Mouse (Mus musculus) urinary bladder, postnatal 4 days (tissue): Measurements from ENCODE around the gene Ccl9.
"Not testable (repeated sequence)": the region's sequence is repeated elsewhere in the genome, so short reads cannot be mapped to it uniquely, and the experiment has no call there.

Experiments
- DNase-seq, 2 experiments: peaks; one replicate each; pipeline ENCODE4 v3.0.0; 2021 to 2022; ENCODE audit warnings: low spot score in 2 of 2

Ccl9 gene

DNA sequence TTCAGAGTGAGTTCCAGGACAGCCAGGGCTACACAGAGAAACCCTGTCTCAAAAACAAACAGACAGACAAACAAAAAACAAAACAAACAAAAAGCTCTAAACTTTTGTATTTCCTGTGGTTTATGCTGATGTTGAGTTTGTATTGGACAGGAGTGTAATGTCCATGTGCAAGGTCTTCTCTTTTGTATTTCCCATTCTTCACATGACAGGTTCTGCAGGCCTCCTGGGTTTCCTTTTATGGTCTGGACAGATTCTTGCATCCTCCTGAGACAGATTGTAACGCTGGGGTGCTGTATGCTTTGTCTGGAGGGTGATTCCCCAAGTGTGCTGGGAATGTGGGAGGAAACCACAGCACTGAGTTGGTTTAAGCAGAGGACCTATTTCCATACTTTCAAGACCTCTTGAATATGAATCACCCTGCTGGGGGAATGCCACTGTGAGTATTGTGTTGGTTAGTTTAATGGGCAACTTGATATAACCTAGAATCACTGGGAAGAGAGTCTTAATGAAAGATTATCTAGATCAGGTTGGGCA, 2.3 kb upstream of the Ccl9 start:
- no peak for DNase-seq

DNA sequence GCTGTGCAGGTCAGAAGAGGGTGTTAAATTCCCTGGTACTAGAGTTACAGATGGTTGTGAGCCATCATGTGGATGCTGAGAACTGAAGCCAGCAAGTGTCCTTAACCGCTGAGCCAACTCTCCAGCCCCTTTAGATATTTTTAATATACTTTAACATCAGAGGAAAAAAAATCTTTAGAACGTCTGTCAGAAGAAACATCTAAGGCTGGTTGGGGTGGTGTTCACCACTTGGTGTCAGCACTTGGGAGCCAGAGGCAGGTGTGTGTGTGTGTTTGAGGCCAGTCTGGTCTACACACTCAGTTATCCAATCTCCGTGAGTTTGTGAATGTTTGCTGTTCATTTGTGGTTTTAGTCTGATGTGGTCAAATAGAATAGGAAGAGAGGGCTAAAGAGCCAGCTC, 563 bp upstream of the Ccl9 start:
- no peak for DNase-seq

DNA sequence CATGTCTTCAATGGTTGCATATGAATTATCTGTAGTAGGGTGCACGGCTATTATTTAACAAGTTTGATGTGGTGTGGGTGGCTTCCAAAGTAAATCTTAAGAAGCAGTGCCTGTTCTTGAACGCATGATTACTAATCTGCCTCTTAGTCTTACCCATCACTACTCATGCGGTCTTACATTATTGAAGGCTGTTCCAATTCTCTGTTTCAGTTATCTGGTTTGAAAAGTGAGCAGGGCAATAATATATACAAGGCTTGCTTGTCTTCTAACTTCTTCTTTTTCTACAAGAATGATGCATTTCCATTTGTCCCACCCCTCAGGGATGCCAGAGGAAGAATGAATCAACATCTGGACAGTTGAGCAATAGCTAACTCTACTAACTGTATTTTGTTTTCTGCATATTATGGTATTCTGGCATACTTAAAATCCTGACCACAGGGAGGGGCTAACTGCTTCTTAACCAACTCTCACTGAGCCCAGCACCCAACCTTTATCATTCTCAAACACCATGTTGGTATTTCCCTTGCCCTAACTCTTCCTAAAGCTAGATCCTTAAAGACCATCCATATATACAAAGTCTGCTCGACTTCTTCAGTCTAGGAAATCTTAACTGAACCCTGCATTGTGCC, 1.4 kb downstream of the Ccl9 start:
- DNase-seq, result no peak

DNA sequence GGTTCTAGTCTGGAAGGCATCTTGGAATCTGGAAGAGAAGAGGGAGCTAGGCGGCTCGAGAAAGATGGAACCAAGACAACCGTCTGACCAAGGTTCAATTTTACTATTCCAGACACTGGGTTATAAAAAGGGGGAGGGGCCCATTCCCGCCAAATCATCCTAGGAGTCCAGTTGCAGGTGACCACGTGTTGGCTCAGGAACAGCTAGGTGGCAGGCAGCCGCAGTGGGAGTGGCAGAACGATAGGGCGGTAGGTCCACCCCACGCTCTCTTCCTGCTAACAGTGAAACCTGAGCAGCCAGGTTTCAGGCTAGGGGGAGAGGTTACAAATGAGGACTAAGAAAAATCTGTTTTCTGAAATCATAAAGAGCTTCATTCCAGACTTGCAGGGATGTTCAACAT, 5.6 kb downstream of the Ccl9 start:
- DNase-seq, result no peak

DNA sequence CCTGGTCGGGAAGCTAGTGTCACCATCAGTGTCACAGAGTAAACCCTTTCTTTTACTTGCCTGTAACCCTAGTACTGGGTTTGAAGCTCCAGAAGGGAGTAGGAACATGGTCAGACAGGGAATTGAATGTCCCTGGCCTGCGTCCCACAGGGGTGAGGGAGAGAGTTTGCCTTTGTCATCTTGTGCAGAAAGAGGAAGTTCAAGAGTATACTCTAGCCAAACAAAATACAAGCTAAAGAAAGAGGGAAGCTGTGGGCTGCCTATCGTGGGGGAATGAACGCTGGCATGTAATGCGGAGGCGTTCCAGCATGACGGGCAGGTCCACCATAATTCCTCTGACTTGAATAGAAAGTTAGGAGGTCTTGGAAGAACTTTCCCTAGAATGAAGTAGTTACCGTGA, 6.2 kb downstream of the Ccl9 start:
- DNase-seq, result no peak

DNA sequence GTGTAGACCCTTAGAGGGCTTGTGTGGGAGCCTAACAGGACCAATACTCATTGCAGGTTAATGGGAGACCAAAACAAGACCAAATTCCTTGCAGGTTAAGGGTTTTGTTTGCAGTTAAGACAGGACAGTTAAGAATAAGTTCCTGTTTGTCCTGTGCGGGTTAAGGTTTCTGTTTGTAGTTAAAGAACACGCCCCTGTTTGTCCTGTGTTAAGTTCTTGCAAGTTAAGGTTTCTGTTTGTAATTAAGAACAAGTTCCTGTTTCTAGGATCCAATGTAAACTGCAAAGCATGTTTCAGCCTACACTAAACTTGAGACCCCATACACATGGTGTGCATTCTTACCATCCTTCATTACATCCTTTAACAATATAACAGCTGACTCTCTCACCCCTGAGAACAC, 8.2 kb downstream of the Ccl9 start:
- DNase-seq, result no peak

DNA sequence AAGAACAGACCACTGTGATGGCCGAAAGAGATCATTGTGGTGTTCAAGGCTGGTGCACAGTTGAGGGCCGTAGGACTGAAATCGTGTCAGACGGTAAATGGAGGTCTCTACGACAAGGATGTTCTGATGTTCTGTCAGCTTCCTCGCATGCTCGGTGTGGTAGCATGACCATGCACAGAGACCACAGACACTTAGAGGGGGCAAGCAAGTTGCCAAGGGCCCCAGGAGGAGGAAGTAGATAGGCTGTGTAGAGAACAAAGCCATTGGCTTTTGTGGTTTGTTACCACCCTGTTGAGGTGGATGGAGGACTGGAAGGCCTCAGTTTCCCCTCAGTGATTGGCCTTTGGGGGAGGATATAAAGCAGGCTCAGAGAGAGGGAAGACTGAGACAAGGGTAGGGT, 9.2 kb downstream of the Ccl9 start:
- no peak for DNase-seq

DNA sequence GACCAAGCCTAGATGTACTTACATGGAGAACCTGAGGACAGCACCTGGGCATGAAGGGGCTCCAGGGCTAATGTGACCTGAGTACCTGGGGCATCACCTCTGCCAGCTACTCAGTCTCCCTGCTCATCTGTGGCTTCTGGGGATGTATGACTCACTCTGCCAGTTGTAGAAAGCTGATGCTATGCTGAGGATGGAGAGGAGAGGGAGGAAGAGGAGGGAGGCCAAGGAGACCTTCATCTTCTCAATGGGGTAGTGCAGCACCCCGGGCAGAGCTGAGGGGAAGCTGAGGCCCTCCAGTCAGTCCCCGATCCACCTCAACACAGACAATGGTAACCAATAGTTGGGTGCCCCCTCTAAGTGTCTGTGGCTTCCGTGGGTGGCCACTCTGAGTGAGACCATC, 9.7 kb downstream of the Ccl9 start:
- DNase-seq, result no peak

DNA sequence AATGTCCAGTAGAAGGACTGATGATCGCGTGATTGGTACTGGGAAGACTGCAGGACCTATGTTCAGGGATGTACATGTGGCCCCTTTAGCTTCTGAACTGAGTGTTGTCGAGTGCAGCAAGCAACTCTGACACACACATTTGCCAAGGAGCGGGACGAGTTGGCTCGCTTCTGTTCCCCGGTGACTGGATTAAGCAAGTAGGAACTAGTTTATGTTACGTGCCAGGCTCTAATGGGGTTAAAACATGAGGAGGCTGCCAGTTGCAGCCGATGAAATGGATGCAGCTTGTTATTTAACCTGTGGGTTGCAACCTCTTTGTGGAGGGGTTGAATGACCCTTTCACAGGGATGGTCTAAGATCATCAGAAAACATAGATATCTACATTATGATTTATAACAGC, 10.4 kb downstream of the Ccl9 start:
- no peak for DNase-seq

DNA sequence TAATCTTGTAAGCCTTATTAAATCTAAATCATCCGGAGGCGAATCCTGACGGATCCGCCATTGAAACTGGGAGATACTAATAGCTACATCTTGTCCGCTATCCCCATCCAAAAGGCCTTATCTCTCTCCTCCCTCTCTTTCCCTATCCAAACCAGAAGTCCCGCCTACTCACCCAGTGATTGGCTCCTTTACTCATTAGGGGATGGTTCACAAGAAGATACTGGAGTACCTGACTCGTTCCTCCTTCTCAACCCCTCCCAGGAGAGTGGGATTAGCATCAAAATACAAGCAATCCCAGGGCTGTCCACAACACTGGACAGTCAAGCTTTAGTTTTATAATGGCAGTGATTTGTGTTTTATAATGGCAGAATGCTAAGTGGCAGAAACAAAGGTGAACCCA, 11.1 kb downstream of the Ccl9 start:
- no peak for DNase-seq

DNA sequence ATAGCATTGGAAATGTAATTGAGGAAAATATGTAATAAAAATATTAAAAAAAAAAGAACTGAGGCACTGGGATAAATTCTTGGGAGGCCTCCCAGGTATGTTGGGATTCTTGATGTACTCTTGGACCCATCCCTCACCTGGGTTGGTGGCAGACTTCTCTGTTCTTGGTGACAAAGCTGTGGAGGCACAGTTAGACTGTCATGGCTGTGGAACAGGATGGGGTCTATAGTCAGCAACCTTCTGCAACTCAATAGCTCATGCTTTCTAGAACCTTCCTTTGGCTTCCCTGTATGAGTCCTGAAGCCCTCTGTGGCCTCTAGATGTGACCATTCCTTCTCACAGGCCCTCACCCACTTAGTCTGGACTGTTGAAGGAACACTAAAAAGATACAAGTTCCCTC, 11.8 kb downstream of the Ccl9 start:
- DNase-seq, result no peak

DNA sequence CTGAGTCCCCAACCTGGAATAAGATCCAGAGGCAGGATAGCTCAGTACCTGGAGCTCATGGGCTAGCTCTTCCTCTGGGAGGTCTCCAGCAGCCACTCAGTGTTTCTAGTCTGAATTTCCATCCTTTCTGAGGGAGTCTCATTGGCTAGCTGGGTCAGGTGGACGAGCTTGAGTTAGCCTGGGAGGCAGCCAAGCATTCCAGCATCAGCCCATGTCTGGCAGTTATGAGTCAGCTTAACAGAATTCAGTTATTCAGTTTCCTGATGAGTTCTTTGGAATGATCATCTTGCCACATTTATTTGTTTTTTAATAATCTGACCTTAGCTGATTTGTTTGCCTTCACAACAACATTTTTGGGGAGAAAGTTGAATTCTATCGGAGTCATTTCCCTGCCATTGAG, 14.7 kb downstream of the Ccl9 start:
- no peak for DNase-seq

DNA sequence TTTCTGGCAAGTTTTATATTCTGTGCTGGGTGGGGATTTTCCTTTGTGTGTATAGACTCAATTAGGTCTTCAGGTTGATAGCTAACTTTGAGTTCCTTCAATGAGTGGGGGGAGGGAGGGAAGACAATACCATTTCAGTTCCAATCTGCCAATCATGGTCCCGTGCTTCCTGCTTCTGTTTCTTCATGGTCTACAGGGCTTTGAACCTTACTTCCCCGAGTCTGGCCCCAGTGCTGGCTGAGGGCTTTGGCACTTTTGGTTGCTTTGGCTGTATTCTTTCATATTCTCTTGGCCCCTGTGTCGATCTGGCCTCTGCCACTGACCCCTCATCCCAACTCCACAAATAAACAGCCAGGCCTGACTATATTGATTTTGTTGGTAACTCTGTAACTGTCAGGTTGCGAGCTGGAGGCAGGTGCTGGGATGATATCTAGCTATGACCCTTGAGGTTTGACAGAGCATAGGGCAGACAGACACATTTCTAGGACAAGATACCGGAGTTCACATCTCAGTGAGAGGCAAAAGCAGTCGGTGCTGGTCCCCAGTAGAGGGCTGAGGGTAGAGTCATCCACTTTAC, 16.0 kb downstream of the Ccl9 start:
- DNase-seq, result no peak

DNA sequence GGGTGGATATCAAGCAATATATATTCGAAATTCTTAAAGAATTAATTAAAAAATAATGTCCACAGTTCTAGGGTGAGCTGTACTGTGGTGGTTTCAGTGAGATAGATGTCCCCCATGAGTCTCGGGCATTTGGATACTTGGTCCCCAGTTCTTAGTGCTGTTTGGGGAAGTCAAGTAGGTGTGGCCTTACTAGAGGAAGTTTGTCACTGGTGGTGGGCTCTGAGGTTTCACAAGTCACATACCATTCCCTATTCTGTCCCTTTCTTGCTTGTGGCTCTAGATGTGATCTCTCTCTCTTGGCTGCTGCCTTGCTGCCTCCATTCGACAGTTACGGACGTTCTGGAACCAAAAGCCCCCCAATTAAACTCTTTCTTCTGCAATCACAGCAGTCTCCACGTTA, 18.0 kb downstream of the Ccl9 start:
- no peak for DNase-seq

DNA sequence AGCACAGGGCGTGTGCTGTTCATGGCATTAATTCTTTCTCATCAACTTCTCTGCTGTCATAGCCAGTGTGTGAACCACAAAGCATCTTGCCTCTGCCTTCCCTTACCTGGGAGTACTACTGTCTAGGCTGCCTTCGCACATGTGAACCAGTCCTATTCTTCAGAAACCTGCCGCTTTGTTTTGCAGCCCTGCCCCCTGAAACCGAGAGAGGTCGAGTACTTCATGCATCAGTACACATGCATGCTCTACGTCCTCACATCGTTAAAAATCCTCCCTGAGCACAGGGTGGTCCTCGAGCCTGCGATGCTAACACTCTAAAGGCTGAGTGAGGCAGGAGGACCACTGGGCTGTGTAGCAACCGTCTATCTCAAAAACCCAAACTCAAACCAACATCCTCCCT, 21.4 kb downstream of the Ccl9 start:
- no peak for DNase-seq

DNA sequence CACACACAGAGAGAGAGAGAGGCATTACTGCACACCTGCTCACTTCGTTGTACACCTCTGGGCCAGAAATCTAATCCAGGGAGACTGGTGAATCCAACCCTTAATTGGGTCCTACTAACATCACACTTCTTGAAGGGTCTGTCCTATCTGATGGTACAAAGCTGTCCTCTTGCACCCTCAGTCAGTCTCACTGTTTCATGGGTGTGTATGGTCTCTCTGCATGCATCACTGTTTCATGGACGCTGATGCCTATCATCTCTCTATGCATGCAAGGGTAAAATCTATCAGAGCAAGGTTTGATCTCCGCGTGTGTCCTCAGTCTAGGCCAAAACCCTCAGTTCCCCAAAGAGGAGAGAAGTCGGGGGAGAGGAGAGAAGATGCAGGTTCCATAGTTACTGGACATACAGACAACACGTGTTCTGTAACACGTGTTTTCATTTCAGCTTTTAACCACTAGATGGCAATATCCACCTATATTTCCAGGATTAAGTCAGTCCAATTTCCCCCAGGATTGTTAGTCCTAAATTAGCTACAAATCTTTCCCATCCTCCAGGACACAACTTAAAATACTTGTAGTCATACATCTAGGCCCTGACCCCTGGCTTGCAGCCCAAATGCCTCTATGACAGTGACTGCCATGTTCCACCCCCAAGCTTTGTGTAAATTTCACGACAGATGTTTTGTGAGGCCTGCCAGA, 22.2 kb downstream of the Ccl9 start:
- no peak for DNase-seq

DNA sequence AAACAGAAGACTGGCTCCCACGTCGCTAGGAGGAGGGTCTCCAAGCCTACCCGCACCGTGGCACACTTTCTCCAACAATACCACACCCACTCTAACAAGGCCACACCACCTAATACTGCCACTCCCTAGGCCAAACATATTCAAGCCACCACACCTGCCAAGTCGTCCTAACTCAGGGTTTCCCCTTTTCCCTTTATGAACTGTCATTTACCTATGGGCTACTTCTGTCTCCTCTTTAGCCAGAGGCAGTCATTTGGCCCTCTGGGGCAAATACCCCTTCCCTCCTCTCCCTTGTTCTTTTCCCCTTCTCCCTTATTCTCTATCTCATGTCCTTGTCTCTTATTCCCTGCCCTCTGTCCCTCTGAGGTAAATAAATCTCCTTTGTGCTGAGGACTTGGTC, 26.8 kb downstream of the Ccl9 start:
- no peak for DNase-seq

DNA sequence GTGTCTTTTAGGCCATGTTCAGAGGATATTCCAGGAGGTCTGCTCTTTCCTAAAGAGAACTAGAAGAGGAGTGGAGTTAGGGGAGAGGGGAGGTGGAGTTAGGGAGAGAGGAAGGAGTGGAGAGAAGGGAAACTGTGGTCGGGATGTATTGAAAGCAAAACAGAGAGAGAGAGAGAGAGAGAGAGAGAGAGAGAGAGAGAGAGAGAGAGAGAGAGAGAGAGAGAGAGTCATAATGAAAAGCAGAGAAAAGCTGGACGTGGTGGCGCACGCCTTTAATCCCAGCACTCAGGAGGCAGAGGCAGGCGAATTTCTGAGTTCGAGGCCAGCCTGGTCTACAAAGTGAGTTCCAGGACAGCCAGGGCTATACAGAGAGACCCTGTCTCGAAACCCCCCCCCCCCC, 27.4 kb downstream of the Ccl9 start:
- DNase-seq, result not testable (repeated sequence)

DNA sequence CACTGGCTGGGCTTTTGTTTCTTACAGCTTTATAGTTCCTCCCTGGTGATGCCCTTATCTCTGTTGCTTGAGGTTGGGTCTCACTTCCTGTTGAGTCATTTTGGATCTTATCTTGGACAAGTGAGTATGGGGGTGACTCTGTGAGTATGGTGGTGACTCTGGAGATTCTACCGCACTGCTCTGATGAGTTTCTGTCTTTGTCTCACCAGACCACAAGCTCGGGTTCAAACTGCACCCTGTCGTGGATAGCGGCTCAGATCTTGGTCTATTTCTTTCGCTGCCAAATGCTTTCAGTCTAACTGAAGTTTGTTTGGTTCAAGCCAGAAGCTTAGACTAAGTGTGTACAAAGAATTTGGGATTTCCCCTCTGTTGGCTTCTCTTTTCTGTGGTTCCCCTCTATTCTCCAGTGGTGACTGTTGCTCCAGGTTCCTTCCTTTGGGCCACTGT, 28.2 kb downstream of the Ccl9 start:
- DNase-seq, result no peak

DNA sequence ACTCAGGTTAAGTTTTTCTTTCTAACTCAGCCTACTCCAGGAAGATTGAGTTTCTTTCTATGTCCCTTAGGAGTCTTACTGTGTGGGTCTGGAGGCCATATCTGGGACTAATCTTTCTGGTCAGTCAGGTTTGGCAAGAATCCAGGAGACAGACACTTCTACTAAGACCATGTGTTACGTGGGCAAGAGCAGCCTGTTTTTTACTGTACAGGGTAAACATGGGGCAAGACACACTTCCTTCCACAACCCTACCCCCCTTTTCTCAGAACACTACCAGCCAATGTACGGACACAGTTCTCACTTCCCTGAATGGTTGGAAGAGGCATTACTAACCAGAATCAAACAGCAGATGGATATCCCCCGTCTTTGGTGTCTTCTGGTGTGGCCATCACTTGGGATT, 34.2 kb downstream of the Ccl9 start:
- DNase-seq, result no peak

DNA sequence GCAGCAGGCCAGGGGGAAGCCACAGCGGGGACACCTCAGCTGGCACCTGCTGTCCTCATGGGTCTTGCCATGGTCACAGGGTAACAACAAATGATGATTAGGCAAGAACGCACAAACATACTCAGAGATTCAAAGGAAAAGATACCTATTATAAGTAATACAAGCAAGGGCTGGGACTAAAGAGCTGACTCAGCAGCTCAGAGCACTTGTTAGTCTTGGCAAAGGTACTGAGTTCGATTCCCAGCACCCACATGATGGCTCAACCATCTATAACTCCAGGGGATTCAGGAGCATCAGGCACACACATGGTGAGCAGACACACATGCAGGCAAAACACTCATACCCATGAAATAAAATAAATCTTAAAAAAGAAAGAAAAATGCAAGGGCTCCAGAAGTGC, 37.0 kb downstream of the Ccl9 start:
- no peak for DNase-seq

DNA sequence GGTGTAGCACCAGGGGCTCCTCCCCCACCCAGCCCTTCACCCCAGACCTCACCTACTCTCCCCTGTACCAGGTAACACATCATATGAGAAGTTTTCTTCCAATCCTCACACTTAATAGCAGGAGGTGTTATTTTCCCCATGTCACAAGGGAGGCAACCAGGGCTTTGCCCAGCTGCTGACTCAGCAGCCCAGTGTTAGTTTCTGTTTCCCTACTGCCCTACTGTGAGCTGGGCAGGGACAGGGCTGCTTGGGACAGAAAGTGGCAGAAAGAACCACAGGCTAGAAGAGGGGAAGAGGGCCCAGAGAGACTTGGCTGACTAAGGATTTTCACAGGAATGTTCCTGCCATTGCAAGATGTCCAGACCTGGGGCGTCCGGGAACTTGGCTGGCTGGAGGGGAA, 37.5 kb downstream of the Ccl9 start:
- no peak for DNase-seq

DNA sequence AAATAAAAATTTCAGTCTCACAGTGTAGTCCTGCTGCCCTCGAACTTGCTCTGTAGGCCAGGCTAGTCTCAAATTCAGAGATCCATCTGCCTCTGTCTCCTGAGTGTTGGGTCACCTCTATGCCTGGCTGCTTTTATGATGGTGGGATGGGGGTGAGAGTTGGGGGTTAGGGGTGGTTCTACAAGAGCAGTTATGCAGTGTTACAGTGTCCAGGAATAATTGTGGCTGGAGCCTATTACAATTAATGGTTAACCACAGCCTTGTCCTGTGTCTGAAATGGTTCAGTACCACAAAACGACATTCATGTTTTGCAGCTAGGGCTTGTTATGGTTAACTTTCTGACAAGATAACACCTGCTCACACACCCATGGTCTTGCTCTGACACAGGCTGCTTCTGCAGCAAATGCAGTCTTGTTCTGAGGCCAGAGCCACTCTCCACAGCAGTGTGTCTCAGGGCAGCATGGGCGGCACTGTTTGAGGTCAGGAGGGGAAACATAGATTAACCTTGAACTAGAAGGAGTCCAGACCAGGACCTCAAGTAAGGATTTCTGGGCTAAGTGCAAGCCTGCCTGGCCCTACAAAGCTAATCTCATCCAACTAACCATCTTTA, 39.6 kb downstream of the Ccl9 start:
- DNase-seq, result no peak
